8 mouse cellular contexts compared by ENCODE assay signal in the genomic region with DNA sequence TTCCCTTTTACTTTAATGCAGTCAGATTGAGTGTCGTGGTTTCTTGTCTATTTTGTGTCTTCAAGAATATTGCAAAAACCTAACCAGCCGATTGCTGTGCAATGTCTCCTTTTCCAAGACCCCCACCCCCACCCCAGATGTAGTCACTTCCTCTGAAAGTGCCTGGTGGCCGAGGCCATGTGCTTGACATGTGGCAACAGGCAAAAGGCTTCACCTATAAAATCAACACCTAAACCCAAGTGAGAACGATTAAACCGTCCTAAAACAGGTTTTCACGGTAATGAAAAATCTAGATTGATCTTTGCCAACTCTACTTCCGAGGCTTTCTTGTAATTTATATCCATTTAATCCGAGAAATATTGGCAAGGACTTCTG. TPM values are rescaled to one million over a fixed set of nuclear protein-coding genes. Genes with fewer than 3 reads are reported as not detected.
A peak's percentile ranks its signal among the peaks of the same experiment; 100 is the strongest.
DNase-seq lines count a peak whose midpoint lies in the region; ATAC-seq and TF ChIP-seq lines count a peak whose summit lies in the region.

No protein-coding gene starts in this region.

- peak overlapping the region; percentile 77 for H3K4me3 ChIP-seq in layer of hippocampus, adult 2 months
- peak overlapping the region; percentile 95 for H3K4me3 ChIP-seq in bone marrow, adult 2 months (replicated peaks; ENCODE audit: control insufficient read depth, low read depth, low read length)
- peak overlapping the region; percentile 98 for H3K4me3 ChIP-seq in hindbrain, embryonic 14.5 days (replicated peaks; ENCODE audit: low read length)
- peak overlapping the region; percentile 97 for H3K4me3 ChIP-seq in midbrain, embryonic 10.5 days

- no peak for TF ChIP-seq CTCF in layer of hippocampus, adult 2 months (conservative IDR thresholded peaks at IDR 0.05)
- no peak for TF ChIP-seq CTCF in bone marrow, adult 2 months (IDR thresholded peaks at IDR 0.05; ENCODE audit: control insufficient read depth, insufficient read depth, low read length)

- no peak for ATAC-seq in hindbrain, embryonic 14.5 days (ENCODE audit: low FRiP score)

- TF ChIP-seq POLR2A in bone marrow, adult 2 months (IDR thresholded peaks at IDR 0.05; ENCODE audit: borderline replicate concordance, control insufficient read depth, low read depth, low read length): no peak

- H3K9ac ChIP-seq in hindbrain, embryonic 14.5 days: peak overlapping the region; percentile 89

- H3K27me3 ChIP-seq in hindbrain, embryonic 14.5 days (ENCODE audit: control insufficient read depth, insufficient read depth, low read length): no peaks in the 10 kb centered on the region
- H3K27me3 ChIP-seq in midbrain, embryonic 10.5 days (ENCODE audit: low read depth, poor library complexity, severe bottlenecking): no peaks in the 10 kb centered on the region

- no peaks in the 10 kb centered on the region for H3K9me3 ChIP-seq in hindbrain, embryonic 14.5 days (ENCODE audit: control insufficient read depth, low read length)
- H3K9me3 ChIP-seq in midbrain, embryonic 10.5 days (replicated peaks): no peaks in the 10 kb centered on the region

- peak overlapping the region; percentile 85 for H3K4me2 ChIP-seq in hindbrain, embryonic 14.5 days (replicated peaks)

- peaks cover 21% of the 10 kb centered on the region for H3K36me3 ChIP-seq in hindbrain, embryonic 14.5 days (replicated peaks; ENCODE audit: control insufficient read depth, insufficient read depth)
- H3K36me3 ChIP-seq in midbrain, embryonic 10.5 days: peaks cover 42% of the 10 kb centered on the region

- no peak for DNase-seq in layer of hippocampus, adult 2 months (ENCODE audit: low spot score in 2 of 2)
- DNase-seq in layer of hippocampus, postnatal 25 days (ENCODE audit: extremely low spot score in 1 of 2, low spot score in 1 of 2): no peak
- DNase-seq in hindbrain, embryonic 14.5 days (ENCODE audit: low spot score): no peak
- peak; percentile 28 for DNase-seq in midbrain, embryonic 10.5 days (ENCODE audit: low spot score)
- no peak for DNase-seq in cerebellum, postnatal 36 days
- no peak for DNase-seq in urinary bladder, adult 18-20 months (ENCODE audit: low spot score in 2 of 2)
- no peak for DNase-seq in kidney, adult 9 months

- 0% methylated on average over 8 of the region's 8 CpGs for whole genome bisulfite sequencing in bone marrow, adult 2 months
- 2% methylated on average over 8 of the region's 8 CpGs for WGBS in hindbrain, embryonic 14.5 days
- under 1% methylated on average over 8 of the region's 8 CpGs for WGBS in midbrain, embryonic 10.5 days

- peaks cover 3% of the 10 kb centered on the region; the same call in 1 of the 2 replicates for H3K4me1 ChIP-seq in bone marrow, adult 2 months (ENCODE audit: control insufficient read depth, insufficient read depth, low read length)
- peaks cover 34% of the 10 kb centered on the region for H3K4me1 ChIP-seq in hindbrain, embryonic 14.5 days (replicated peaks; ENCODE audit: control insufficient read depth, insufficient read depth, low read length)
- peaks cover 31% of the 10 kb centered on the region for H3K4me1 ChIP-seq in midbrain, embryonic 10.5 days

- H3K27ac ChIP-seq in layer of hippocampus, adult 2 months: peak overlapping the region; percentile 98
- H3K27ac ChIP-seq in bone marrow, adult 2 months (ENCODE audit: control insufficient read depth, insufficient read depth, low read depth, low read length, poor library complexity): no peak overlapping the region
- peak overlapping the region; percentile 92; the same call in 1 of the 2 replicates for H3K27ac ChIP-seq in hindbrain, embryonic 14.5 days
- peak overlapping the region; percentile 99 for H3K27ac ChIP-seq in midbrain, embryonic 10.5 days (replicated peaks)

RNA-seq across cellular contexts. Expression of a gene that starts 1.1 kb away (rescaled TPM):
- 100 to 1,000 TPM; 255 to 275 TPM for total RNA-seq in layer of hippocampus, adult 2 months (2021)
- total RNA-seq in layer of hippocampus, postnatal 25 days (2021): 100 to 1,000 TPM; 246 to 257 TPM
- 180 and 237 TPM in 2 replicates for polyA plus RNA-seq in bone marrow, adult 2 months (2011; ENCODE audit: insufficient read depth, insufficient read length, low replicate concordance, missing spikeins)
- polyA plus RNA-seq in hindbrain, embryonic 14.5 days (2014; fragmentation: Nextera tagmentation; extraction: Ambion mirVana): 541 and 555 TPM in 2 replicates
- 1,252 and 1,396 TPM in 2 replicates for polyA plus RNA-seq in midbrain, embryonic 10.5 days (2016; fragmentation: Nextera tagmentation; extraction: Ambion mirVana)

RNA-seq across cellular contexts. Expression of a gene that starts 11.2 kb away (rescaled TPM):
- total RNA-seq in layer of hippocampus, adult 2 months (2021): 10 to 100 TPM; 25.1 to 29.3 TPM
- 10 to 100 TPM; 30.9 to 32.3 TPM for total RNA-seq in layer of hippocampus, postnatal 25 days (2021)
- 21.9 and 34.4 TPM in 2 replicates for polyA plus RNA-seq in bone marrow, adult 2 months (2011; ENCODE audit: insufficient read depth, insufficient read length, low replicate concordance, missing spikeins)
- polyA plus RNA-seq in hindbrain, embryonic 14.5 days (2014; fragmentation: Nextera tagmentation; extraction: Ambion mirVana): 21.1 and 21.7 TPM in 2 replicates
- 62.4 and 69.1 TPM in 2 replicates for polyA plus RNA-seq in midbrain, embryonic 10.5 days (2016; fragmentation: Nextera tagmentation; extraction: Ambion mirVana)

RNA-seq across cellular contexts. Expression of a gene that starts 14.2 kb away (rescaled TPM):
- total RNA-seq in layer of hippocampus, adult 2 months (2021): 1 to 10 TPM; 3.7 to 4.4 TPM
- total RNA-seq in layer of hippocampus, postnatal 25 days (2021): 1 to 10 TPM; 1.0 to 2.3 TPM
- 7.3 and 18.0 TPM in 2 replicates for polyA plus RNA-seq in bone marrow, adult 2 months (2011; ENCODE audit: insufficient read depth, insufficient read length, low replicate concordance, missing spikeins)
- 1.1 and 5.8 TPM in 2 replicates for polyA plus RNA-seq in hindbrain, embryonic 14.5 days (2014; fragmentation: Nextera tagmentation; extraction: Ambion mirVana)
- 2.7 and 4.4 TPM in 2 replicates for polyA plus RNA-seq in midbrain, embryonic 10.5 days (2016; fragmentation: Nextera tagmentation; extraction: Ambion mirVana)

RNA-seq across cellular contexts. Expression of a gene that starts 37.8 kb away (rescaled TPM):
- total RNA-seq in layer of hippocampus, adult 2 months (2021): 10 to 100 TPM; 10.7 to 15.5 TPM
- total RNA-seq in layer of hippocampus, postnatal 25 days (2021): 10 to 100 TPM; 15.4 to 18.3 TPM
- polyA plus RNA-seq in bone marrow, adult 2 months (2011; ENCODE audit: insufficient read depth, insufficient read length, low replicate concordance, missing spikeins): 31.2 and 44.9 TPM in 2 replicates
- polyA plus RNA-seq in hindbrain, embryonic 14.5 days (2014; fragmentation: Nextera tagmentation; extraction: Ambion mirVana): 7.8 and 15.6 TPM in 2 replicates
- polyA plus RNA-seq in midbrain, embryonic 10.5 days (2016; fragmentation: Nextera tagmentation; extraction: Ambion mirVana): 5.8 and 8.4 TPM in 2 replicates

RNA-seq across cellular contexts. Expression of a gene that starts 37.8 kb away (rescaled TPM):
- 100 to 1,000 TPM; 258 to 266 TPM for total RNA-seq in layer of hippocampus, adult 2 months (2021)
- 100 to 1,000 TPM; 230 to 237 TPM for total RNA-seq in layer of hippocampus, postnatal 25 days (2021)
- 33.9 and 63.6 TPM in 2 replicates for polyA plus RNA-seq in bone marrow, adult 2 months (2011; ENCODE audit: insufficient read depth, insufficient read length, low replicate concordance, missing spikeins)
- polyA plus RNA-seq in hindbrain, embryonic 14.5 days (2014; fragmentation: Nextera tagmentation; extraction: Ambion mirVana): 203 and 213 TPM in 2 replicates
- polyA plus RNA-seq in midbrain, embryonic 10.5 days (2016; fragmentation: Nextera tagmentation; extraction: Ambion mirVana): 150 and 157 TPM in 2 replicates
